Mouse (Mus musculus) testis, adult 10 weeks (tissue): ENCODE measurements around the gene Ano6. TPM values are rescaled to one million over a fixed set of nuclear protein-coding genes. Genes with fewer than 3 reads are reported as not detected.

Experiments used
- polyA plus RNA-seq: library from polyadenylated mRNA; stranded (reverse); fragments of 350-450 nt; fragmentation: Illumina TruSeq; extraction: RNeasy Lipid Tissue Mini Kit (QIAGEN cat#74804); gene quantifications from one replicate; pipeline ENCODE4 v1.2.3, GENCODE M21; 2014; ENCODE audit warnings: low read depth, low replicate concordance

Gene Ano6
- polyA plus RNA-seq = 4.8 TPM

GRCm38 (mm10) chr15:95790529-95791071, at the start of gene Ano6:
TSS of gene Ano6 (plus strand) at chr15:95790843.

Other genes starting within 250 kb of the Ano6 start
- gene Dbx2, start 134.9 kb upstream of the Ano6 start, polyA plus RNA-seq = 0.07 TPM